Comparison of ENCODE assay signal across 20 mouse cellular contexts in genomic region chr5:107979901-107980300, GRCm38 (mm10). TPM values are rescaled to one million over a fixed set of nuclear protein-coding genes. Genes with fewer than 3 reads are reported as not detected.
DNase-seq lines count a peak whose midpoint lies in the region; ATAC-seq and TF ChIP-seq lines count a peak whose summit lies in the region.
"Had no signal": no experiment of that assay in that cellular context is flagged by ENCODE, and none has a peak within 500 bp of the region (broad histone marks: within the 10 kb centered on the region; RNA-seq: fewer than 3 reads in every experiment).

No protein-coding gene starts in this region.

- no peak for TF ChIP-seq POLR2A in bone marrow, adult 2 months (IDR thresholded peaks at IDR 0.05; ENCODE audit: borderline replicate concordance, control insufficient read depth, low read depth, low read length)

- no peak overlapping the region for H3K4me3 ChIP-seq in bone marrow, adult 2 months (replicated peaks; ENCODE audit: control insufficient read depth, low read depth, low read length)
- no peak overlapping the region for H3K4me3 ChIP-seq in forebrain, embryonic 11.5 days (ENCODE audit: low read depth, low read length)
- H3K4me3 ChIP-seq: heart, embryonic 10.5 days; intestine, embryonic 15.5 days; limb, embryonic 13.5 days; midbrain, embryonic 10.5 days had no signal

- no peaks in the 10 kb centered on the region for H3K9me3 ChIP-seq in forebrain, embryonic 11.5 days (ENCODE audit: control insufficient read depth, low read length)
- H3K9me3 ChIP-seq: heart, embryonic 10.5 days; intestine, embryonic 15.5 days; limb, embryonic 13.5 days; midbrain, embryonic 10.5 days had no signal

- peaks cover 7% of the 10 kb centered on the region for H3K4me1 ChIP-seq in bone marrow, adult 2 months (ENCODE audit: control insufficient read depth, insufficient read depth, low read length)
- H3K4me1 ChIP-seq in forebrain, embryonic 11.5 days (replicated peaks; ENCODE audit: control insufficient read depth, insufficient read depth, low read length): no peaks in the 10 kb centered on the region
- H3K4me1 ChIP-seq: midbrain, embryonic 10.5 days had no signal

- no peak overlapping the region for H3K9ac ChIP-seq in forebrain, embryonic 11.5 days (ENCODE audit: low read length)
- H3K9ac ChIP-seq: forebrain, postnatal 0 days; intestine, embryonic 15.5 days; limb, embryonic 13.5 days; liver, postnatal 0 days had no signal

- no peaks in the 10 kb centered on the region for H3K27me3 ChIP-seq in forebrain, embryonic 11.5 days (ENCODE audit: control insufficient read depth, insufficient read depth, low read length)
- H3K27me3 ChIP-seq: intestine, embryonic 15.5 days; limb, embryonic 13.5 days had no signal

- H3K36me3 ChIP-seq in forebrain, embryonic 11.5 days (ENCODE audit: control insufficient read depth, insufficient read depth, low read length): no peaks in the 10 kb centered on the region
- H3K36me3 ChIP-seq: heart, embryonic 10.5 days; intestine, embryonic 15.5 days; limb, embryonic 13.5 days; midbrain, embryonic 10.5 days had no signal

- ATAC-seq in megakaryocyte, adult 5-6 weeks (ENCODE audit: poor library complexity, severe bottlenecking): peak; percentile 62
- no peak for ATAC-seq in forebrain, embryonic 11.5 days (replicated peaks; ENCODE audit: low FRiP score)
- ATAC-seq in frontal cortex, adult (ENCODE audit: low TSS enrichment): no peak
- ATAC-seq: forebrain, postnatal 0 days; intestine, embryonic 15.5 days; liver, postnatal 0 days had no signal

- H3K4me2 ChIP-seq in forebrain, embryonic 11.5 days (ENCODE audit: low read depth, low read length, severe bottlenecking): no peak overlapping the region
- H3K4me2 ChIP-seq: intestine, embryonic 15.5 days; limb, embryonic 13.5 days had no signal

- DNase-seq in spleen, postnatal 36 days (ENCODE audit: low spot score in 2 of 2): peak; percentile 54 to 73
- DNase-seq in spleen, adult 12 weeks (ENCODE audit: low spot score): no peak
- DNase-seq in cerebellum, adult 11-12 months: no peak
- no peak for DNase-seq in forebrain, embryonic 11.5 days (ENCODE audit: low spot score)
- DNase-seq: adrenal gland, adult 2 months; cerebellum, adult 9-11 months; forebrain, postnatal 0 days; gastrocnemius, postnatal 14 days; heart, postnatal 4 days; liver, postnatal 0 days; right cerebral cortex, adult 18-20 months; thymus, adult 18-20 months had no signal

- peak overlapping the region; percentile 83 for H3K27ac ChIP-seq in bone marrow, adult 2 months (ENCODE audit: control insufficient read depth, insufficient read depth, low read depth, low read length, poor library complexity)
- H3K27ac ChIP-seq in forebrain, embryonic 11.5 days (ENCODE audit: low read depth, low read length): no peak overlapping the region
- H3K27ac ChIP-seq: heart, embryonic 10.5 days; intestine, embryonic 15.5 days; kidney, postnatal 0 days; limb, embryonic 13.5 days; midbrain, embryonic 10.5 days had no signal

- TF ChIP-seq CTCF in bone marrow, adult 2 months (IDR thresholded peaks at IDR 0.05; ENCODE audit: control insufficient read depth, insufficient read depth, low read length): no peak

- WGBS in bone marrow, adult 2 months: 3% methylated on average over 1 of the region's 1 CpGs
- 94% methylated on average over 1 of the region's 1 CpGs for WGBS in forebrain, embryonic 11.5 days

RNA-seq across cellular contexts. Expression of gene Fam69a, which starts 7.0 kb away (rescaled TPM):
- 13.5 and 14.2 TPM in 2 replicates for polyA plus RNA-seq in bone marrow, adult 2 months (2011; ENCODE audit: insufficient read depth, insufficient read length, low replicate concordance, missing spikeins)
- total RNA-seq in megakaryocyte, adult 5-6 weeks (2015): 138 and 149 TPM in 2 replicates
- total RNA-seq in megakaryocyte, adult 5-6 weeks (2017): 55.5 and 60.0 TPM in 2 replicates
- 18.1 and 21.7 TPM in 2 replicates for polyA plus RNA-seq in forebrain, embryonic 11.5 days (2014; fragmentation: Nextera tagmentation; extraction: Ambion mirVana)

Comparison
In these comparisons a context has a peak if more than half of its experiments do, and no peak if none do; other contexts are left out.
1. DNase-seq: peak in spleen, postnatal 36 days (2 of 2); none in spleen, adult 12 weeks (single experiment), cerebellum, adult 11-12 months (single experiment) and forebrain, embryonic 11.5 days (single experiment).